Mouse (Mus musculus) embryonic facial prominence, embryonic 15.5 days (tissue): ENCODE data around the gene Srp9. TPM values are rescaled to one million over a fixed set of nuclear protein-coding genes. Genes with fewer than 3 reads are reported as not detected.
"Not testable (repeated sequence)": the region's sequence is repeated elsewhere in the genome, so short reads cannot be mapped to it uniquely, and the experiment has no call there.

Source experiments
- ATAC-seq: fragments of 200-750 bp; cut with Nextera tagmentation; 2 replicates; pipeline ENCODE4 v1.8.0; 2017; ENCODE audit warnings: low read depth, moderate TSS enrichment; ENCODE audit not compliant: insufficient number of reproducible peaks, low FRiP score, low TSS enrichment
- H3K27ac ChIP-seq: fragments of 300-500 bp; sonication (generic); replicated peaks from 2 replicates; pipeline ENCODE4 v1.5.1; 2015; ENCODE audit warnings: mild to moderate bottlenecking, inconsistent platforms
- H3K27me3 ChIP-seq: fragments of 300-500 bp; sonication (generic); 2 replicates; pipeline ENCODE4 v1.6.1; 2015; ENCODE audit warnings: inconsistent platforms
- H3K36me3 ChIP-seq: fragments of 300-500 bp; sonication (generic); 2 replicates; pipeline ENCODE4 v1.6.1; 2015; ENCODE audit warnings: mild to moderate bottlenecking, inconsistent platforms
- H3K4me1 ChIP-seq: fragments of 300-500 bp; sonication (generic); 2 replicates; pipeline ENCODE4 v1.6.1; 2015; ENCODE audit warnings: inconsistent platforms
- H3K4me2 ChIP-seq: fragments of 300-500 bp; sonication (generic); replicated peaks from 2 replicates; pipeline ENCODE4 v1.6.1; 2015; ENCODE audit warnings: mild to moderate bottlenecking, inconsistent platforms
- H3K4me3 ChIP-seq: fragments of 300-500 bp; sonication (generic); replicated peaks from 2 replicates; pipeline ENCODE4 v1.5.1; 2015; ENCODE audit warnings: mild to moderate bottlenecking, inconsistent platforms
- H3K9ac ChIP-seq: fragments of 300-500 bp; sonication (generic); 2 replicates; pipeline ENCODE4 v1.6.1; 2015; ENCODE audit warnings: inconsistent platforms
- H3K9me3 ChIP-seq: fragments of 300-500 bp; sonication (generic); replicated peaks from 2 replicates; pipeline ENCODE4 v1.6.1; 2016; ENCODE audit warnings: inconsistent platforms
- WGBS: fragments of 180-500 bp; shearing (Covaris S2); methylation state at CpG from one replicate; pipeline ENCODE4 v1.1.7; 2015; 5-methylcytosine and 5-hydroxymethylcytosine counted together
- polyA plus RNA-seq: library from polyadenylated mRNA; unstranded; fragments of >200 nt; fragmentation: Nextera tagmentation; extraction: Ambion mirVana; gene quantifications from 2 replicates; pipeline ENCODE4 v1.2.1, GENCODE M21; 2015

Gene Srp9
- polyA plus RNA-seq, 1 experiment from 2014 or later, result 141 TPM

- Histone ChIP-seq H3K4me1 (no peaks in the 10 kb centered on the region), H3K4me2 (no peak overlapping the region), H3K9me3 (no peaks in the 10 kb centered on the region), H3K36me3 (no peaks in the 10 kb centered on the region), H3K4me3 (no peak overlapping the region), H3K9ac (no peak overlapping the region), H3K27me3 (no peaks in the 10 kb centered on the region), H3K27ac (no peak overlapping the region)
- WGBS, result 54% methylated on average over 7 of the region's 7 CpGs
- ATAC-seq, result no peak
Observed at GRCm38 (mm10) chr1:182148864-182149514, 24.5 kb downstream of the Srp9 start.

DNA sequence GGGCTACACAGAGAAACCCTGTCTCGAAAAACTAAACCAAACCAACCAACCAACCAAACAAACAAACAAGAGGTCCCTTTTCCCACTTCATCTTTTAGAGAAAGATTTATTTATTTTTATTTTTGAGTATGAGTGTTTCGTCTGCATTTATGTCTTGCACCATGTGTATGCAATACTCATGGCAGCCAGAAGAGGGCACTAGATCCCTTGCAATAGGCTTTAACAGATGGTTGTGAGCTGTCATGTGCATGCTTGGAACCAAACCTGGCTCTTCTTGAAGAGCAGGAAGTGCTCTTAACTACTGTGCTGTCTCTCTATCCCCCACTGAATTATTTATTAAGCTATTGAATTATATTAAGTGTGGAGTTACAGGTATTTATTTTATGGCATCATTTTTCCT is 25.4 kb downstream of the Srp9 start:
- no peak overlapping the region for H3K9ac ChIP-seq
- H3K27me3 ChIP-seq, result no peaks in the 10 kb centered on the region
- ATAC-seq, result no peak
- no peaks in the 10 kb centered on the region for H3K4me1 ChIP-seq
- H3K27ac ChIP-seq, result no peak overlapping the region
- WGBS, result 84% methylated on average over 2 of the region's 2 CpGs
- H3K4me2 ChIP-seq, result no peak overlapping the region
- no peak overlapping the region for H3K4me3 ChIP-seq
- H3K9me3 ChIP-seq, result no peaks in the 10 kb centered on the region
- H3K36me3 ChIP-seq, result no peaks in the 10 kb centered on the region

- no peak overlapping the region for H3K4me3 ChIP-seq
- WGBS, result 57% methylated on average over 4 of the region's 4 CpGs
- no peak overlapping the region for H3K9ac ChIP-seq
- ATAC-seq, result no peak
- H3K9me3 ChIP-seq, result no peaks in the 10 kb centered on the region
- no peaks in the 10 kb centered on the region for H3K36me3 ChIP-seq
- H3K4me1 ChIP-seq, result no peaks in the 10 kb centered on the region
- H3K27me3 ChIP-seq, result no peaks in the 10 kb centered on the region
- no peak overlapping the region for H3K4me2 ChIP-seq
- no peak overlapping the region for H3K27ac ChIP-seq
Observed at GRCm38 (mm10) chr1:182157734-182158133, 33.2 kb downstream of the Srp9 start.

GRCm38 (mm10) chr1:182159575-182159974 is 35.0 kb downstream of the Srp9 start:
- Histone ChIP-seq H3K9ac (no peak overlapping the region), H3K9me3 (no peaks in the 10 kb centered on the region), H3K4me1 (no peaks in the 10 kb centered on the region), H3K4me3 (no peak overlapping the region), H3K36me3 (no peaks in the 10 kb centered on the region), H3K27ac (no peak overlapping the region), H3K27me3 (no peaks in the 10 kb centered on the region), H3K4me2 (no peak overlapping the region)
- ATAC-seq, result no peak
- WGBS, result 86% methylated on average over 3 of the region's 3 CpGs

- Histone ChIP-seq H3K27me3 (no peaks in the 10 kb centered on the region), H3K36me3 (no peaks in the 10 kb centered on the region), H3K9ac (no peak overlapping the region), H3K9me3 (no peaks in the 10 kb centered on the region), H3K4me3 (no peak overlapping the region), H3K4me1 (no peaks in the 10 kb centered on the region), H3K4me2 (no peak overlapping the region), H3K27ac (no peak overlapping the region)
- no peak for ATAC-seq
- 39% methylated on average over 5 of the region's 5 CpGs for WGBS
Observed at GRCm38 (mm10) chr1:182162951-182163350, 38.4 kb downstream of the Srp9 start.

DNA sequence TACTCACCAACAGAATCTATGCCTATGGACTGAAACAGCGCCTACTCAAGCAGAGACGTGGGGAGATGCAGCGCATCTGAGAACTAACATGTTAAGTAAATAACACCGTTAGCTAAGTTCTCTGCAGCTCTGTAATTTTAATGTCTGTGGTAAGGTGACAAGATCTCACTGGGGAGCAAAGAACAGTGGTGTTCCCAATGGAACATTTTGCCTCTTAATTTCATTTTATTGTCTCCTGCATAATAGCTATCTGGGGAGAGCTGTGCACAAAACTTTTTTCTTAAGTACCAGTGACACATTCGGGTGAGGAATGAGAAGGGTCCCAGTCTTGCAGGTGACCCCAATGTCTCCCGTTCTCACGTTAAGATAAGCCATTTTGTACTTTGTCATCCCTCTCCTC is 39.8 kb downstream of the Srp9 start, which contains the start of gene Vmn1r1:
TSS of gene Vmn1r1 (minus strand) at position 101 of the 400 bp plus-strand sequence.
- 88% methylated on average over 7 of the region's 7 CpGs for WGBS
- Histone ChIP-seq H3K4me3 (no peak within 1 kb of the TSS), H3K9me3 (no peaks in the 10 kb centered on the region), H3K27ac (no peak within 1 kb of the TSS), H3K36me3 (no peaks in the 10 kb centered on the region), H3K4me2 (no peak within 1 kb of the TSS), H3K9ac (no peak within 1 kb of the TSS), H3K27me3 (no peaks in the 10 kb centered on the region), H3K4me1 (no peaks in the 10 kb centered on the region)
- ATAC-seq, result no peak

- not testable (repeated sequence) for H3K27ac ChIP-seq, H3K9ac ChIP-seq, H3K4me3 ChIP-seq, H3K4me1 ChIP-seq, H3K36me3 ChIP-seq, H3K9me3 ChIP-seq, H3K27me3 ChIP-seq, ATAC-seq, H3K4me2 ChIP-seq
- WGBS, result 82% methylated on average over 6 of the region's 6 CpGs
Observed at GRCm38 (mm10) chr1:182170206-182170605, 45.7 kb downstream of the Srp9 start.

- 94% methylated on average over 19 of the region's 19 CpGs for WGBS
- not testable (repeated sequence) for ATAC-seq
Observed at GRCm38 (mm10) chr1:182176985-182177384, 52.4 kb downstream of the Srp9 start.

DNA sequence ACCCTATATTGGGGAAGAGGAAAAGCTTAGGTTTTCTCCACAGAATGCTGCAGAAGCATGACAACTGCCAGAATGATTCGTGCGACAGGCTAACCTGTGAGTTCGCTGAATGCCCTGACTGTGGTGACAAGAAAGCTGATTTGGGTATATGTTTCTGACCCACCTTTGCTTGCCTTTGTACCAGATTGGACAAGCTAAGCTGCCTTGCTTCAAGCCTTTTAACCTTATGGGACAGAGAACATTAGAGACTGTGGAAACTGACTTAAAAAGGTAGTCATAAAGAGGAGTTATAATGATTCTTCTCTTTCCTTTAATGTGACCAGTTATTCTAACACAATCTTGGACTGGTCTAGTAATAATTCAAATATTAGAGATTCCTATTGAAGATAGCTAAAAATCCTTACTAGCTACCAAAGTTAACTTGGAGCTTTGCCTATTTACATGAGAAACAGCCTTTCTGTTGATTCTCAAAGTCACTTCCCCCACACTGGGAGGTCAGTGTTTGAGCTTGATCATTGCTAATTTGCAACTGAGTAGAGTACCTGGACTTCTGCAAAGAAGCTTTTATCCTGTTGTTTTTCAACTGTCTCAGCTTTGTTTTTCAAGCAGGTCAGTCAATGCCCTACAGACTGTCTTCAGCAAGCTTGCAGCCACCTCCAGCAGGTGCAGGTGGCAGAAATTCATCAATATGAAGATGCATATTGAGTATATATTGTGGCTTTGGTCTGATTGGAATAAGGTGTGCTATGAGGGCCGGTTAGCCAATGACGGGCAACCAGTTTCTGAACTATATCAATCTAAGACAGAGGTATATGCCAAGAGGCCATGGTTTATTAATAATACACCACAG is 57.1 kb downstream of the Srp9 start:
- H3K4me3 ChIP-seq, result no peak overlapping the region
- no peaks in the 10 kb centered on the region for H3K9me3 ChIP-seq
- H3K27me3 ChIP-seq, result no peaks in the 10 kb centered on the region
- no peak overlapping the region for H3K4me2 ChIP-seq
- 62% methylated on average over 5 of the region's 5 CpGs for WGBS
- no peak overlapping the region for H3K27ac ChIP-seq
- no peaks in the 10 kb centered on the region for H3K4me1 ChIP-seq
- no peak overlapping the region for H3K9ac ChIP-seq
- ATAC-seq, result no peak
- H3K36me3 ChIP-seq, result no peaks in the 10 kb centered on the region

More at GRCm38 (mm10) chr1:182176985-182177384, 52.4 kb downstream of the Srp9 start:
- H3K4me3 ChIP-seq, H3K9ac ChIP-seq, H3K4me2 ChIP-seq, H3K9me3 ChIP-seq, H3K27me3 ChIP-seq, H3K27ac ChIP-seq, H3K4me1 ChIP-seq, H3K36me3 ChIP-seq: not testable (repeated sequence)
